Mouse (Mus musculus): Measurements from ENCODE around the gene Gm34653. TPM values are rescaled to one million over a fixed set of nuclear protein-coding genes. Genes with fewer than 3 reads are reported as not detected.

Gene Gm34653
- total and polyA plus RNA-seq, 3 experiments: not detected

DNA sequence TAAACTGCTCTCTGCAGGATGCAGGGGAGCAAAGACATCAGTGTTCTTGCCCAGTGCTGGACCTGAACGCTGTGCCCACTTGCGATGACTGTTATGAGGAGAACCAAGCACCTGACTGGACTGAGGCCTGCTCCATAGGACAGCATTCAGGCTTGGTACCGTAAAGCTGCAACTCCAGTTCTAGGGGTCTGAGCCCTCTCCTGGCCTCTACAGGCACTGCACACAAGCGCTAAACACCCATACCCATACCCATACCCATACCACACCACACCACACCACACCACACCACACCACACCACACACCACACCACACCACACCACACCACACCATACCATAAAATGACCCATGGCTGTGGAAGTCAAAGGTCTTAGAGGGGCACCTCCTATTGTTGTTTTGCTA, 22.5 kb downstream of the Gm34653 start:
- H3K4me1 ChIP-seq (ENCODE audit: control insufficient read depth in 1 of 2, insufficient read depth in 2 of 2): no peaks in the 10 kb centered on the region
- no peak overlapping the region for H3K9ac ChIP-seq (ENCODE audit: insufficient read depth, low read depth)
- dilution Hi-C loops (cut with MboI; ENCODE audit: extremely low pct_ligation_motif_present, extremely low pct_unique_long_range_greater_than_20kb, low sequenced_read_pairs): no loop called here
- H3K27me3 ChIP-seq (replicated peaks): no peaks in the 10 kb centered on the region
- no peaks in the 10 kb centered on the region for H3K9me3 ChIP-seq (replicated peaks; ENCODE audit: low read length)
- H3K27ac ChIP-seq (ENCODE audit: insufficient read depth, low read depth): no peak overlapping the region
- no peak overlapping the region for H3K4me3 ChIP-seq (replicated peaks in 1 of 3; ENCODE audit: low read depth in 2 of 3, low read length in 2 of 3, poor library complexity in 1 of 3)
- in situ Hi-C loops (cut with MboI; ENCODE audit: low pct_ligation_motif_present, low pct_unique_long_range_greater_than_20kb, low sequenced_read_pairs): no loop called here
- no peaks in the 10 kb centered on the region for H3K79me2 ChIP-seq (replicated peaks; ENCODE audit: control insufficient read depth, extremely low read depth, insufficient read depth, poor library complexity, severe bottlenecking)
- H3K36me3 ChIP-seq (replicated peaks in 1 of 2; ENCODE audit: control insufficient read depth in 1 of 2, insufficient read depth in 1 of 2, low read length in 1 of 2): peaks cover 85 to 96% of the 10 kb centered on the region in 2 experiments
- no peak for TF ChIP-seq BHLHE40 (IDR thresholded peaks at IDR 0.05; ENCODE audit: low read depth, low read length)
- TF ChIP-seq USF2 (conservative IDR thresholded peaks at IDR 0.05; ENCODE audit: low read depth, low read length): no peak
- TF ChIP-seq RAD21 (IDR thresholded peaks at IDR 0.05; ENCODE audit: low read depth, low read length): peak; percentile 6
- peak; percentile 38 for TF ChIP-seq SMC3 (IDR thresholded peaks at IDR 0.05; ENCODE audit: low read depth, low read length)
- TF ChIP-seq CTCF (conservative IDR thresholded peaks at IDR 0.05 in 1 of 2, IDR thresholded peaks at IDR 0.05 in 1 of 2; ENCODE audit: low read depth in 2 of 2, low read length in 2 of 2): peak in 1 of 2 experiments; percentile 36; a peak in 2 of 4 replicates
- DNase-seq (ENCODE audit: extremely low read depth): no peak
- H3K4me2 ChIP-seq (ENCODE audit: insufficient read depth, low read depth, poor library complexity, severe bottlenecking): no peak overlapping the region

DNA sequence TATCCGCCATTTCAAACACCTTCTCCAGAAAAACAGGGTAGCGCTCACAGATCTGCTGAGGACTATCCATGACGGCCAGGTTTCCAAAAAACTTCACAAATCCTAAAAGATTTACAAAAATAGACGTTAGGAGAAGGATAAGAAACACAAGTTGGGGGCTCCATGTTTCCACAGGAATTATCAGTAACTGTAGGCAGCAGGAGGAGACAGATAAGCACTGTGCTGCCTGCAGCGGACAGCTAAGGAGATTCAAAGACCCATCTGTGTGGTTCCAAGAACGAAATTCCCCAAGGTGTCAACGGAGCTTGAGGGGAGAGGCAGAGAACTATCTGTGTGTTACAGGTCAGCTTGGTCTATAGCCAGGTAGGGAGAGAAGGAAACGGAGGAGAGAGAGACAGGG, 24.9 kb downstream of the Gm34653 start:
- Histone ChIP-seq H3K27ac (ENCODE audit: insufficient read depth, low read depth) (no peak overlapping the region), H3K4me3 (replicated peaks in 1 of 3; ENCODE audit: low read depth in 2 of 3, low read length in 2 of 3, poor library complexity in 1 of 3) (no peak overlapping the region), H3K4me2 (ENCODE audit: insufficient read depth, low read depth, poor library complexity, severe bottlenecking) (no peak overlapping the region), H3K9me3 (replicated peaks; ENCODE audit: low read length) (peaks cover 2% of the 10 kb centered on the region), H3K27me3 (replicated peaks) (no peaks in the 10 kb centered on the region), H3K36me3 (replicated peaks in 1 of 2; ENCODE audit: control insufficient read depth in 1 of 2, insufficient read depth in 1 of 2, low read length in 1 of 2) (peaks cover 83 to 90% of the 10 kb centered on the region in 2 experiments), H3K79me2 (replicated peaks; ENCODE audit: control insufficient read depth, extremely low read depth, insufficient read depth, poor library complexity, severe bottlenecking) (no peaks in the 10 kb centered on the region), H3K9ac (ENCODE audit: insufficient read depth, low read depth) (no peak overlapping the region), H3K4me1 (ENCODE audit: control insufficient read depth in 1 of 2, insufficient read depth in 2 of 2) (no peaks in the 10 kb centered on the region)
- dilution Hi-C loops (cut with MboI; ENCODE audit: extremely low pct_ligation_motif_present, extremely low pct_unique_long_range_greater_than_20kb, low sequenced_read_pairs) (no loop called here), in situ Hi-C loops (cut with MboI; ENCODE audit: low pct_ligation_motif_present, low pct_unique_long_range_greater_than_20kb, low sequenced_read_pairs) (no loop called here)
- TF ChIP-seq CHD2 (IDR thresholded peaks at IDR 0.05; ENCODE audit: low read length) (no peak), IRF4 (IDR thresholded peaks at IDR 0.05; ENCODE audit: low read depth, low read length) (no peak), MYC (IDR thresholded peaks at IDR 0.05; ENCODE audit: low read depth, low read length) (no peak), JUND (conservative IDR thresholded peaks at IDR 0.05; ENCODE audit: low read depth, low read length) (no peak)
- no peak for DNase-seq (ENCODE audit: extremely low read depth)

DNA sequence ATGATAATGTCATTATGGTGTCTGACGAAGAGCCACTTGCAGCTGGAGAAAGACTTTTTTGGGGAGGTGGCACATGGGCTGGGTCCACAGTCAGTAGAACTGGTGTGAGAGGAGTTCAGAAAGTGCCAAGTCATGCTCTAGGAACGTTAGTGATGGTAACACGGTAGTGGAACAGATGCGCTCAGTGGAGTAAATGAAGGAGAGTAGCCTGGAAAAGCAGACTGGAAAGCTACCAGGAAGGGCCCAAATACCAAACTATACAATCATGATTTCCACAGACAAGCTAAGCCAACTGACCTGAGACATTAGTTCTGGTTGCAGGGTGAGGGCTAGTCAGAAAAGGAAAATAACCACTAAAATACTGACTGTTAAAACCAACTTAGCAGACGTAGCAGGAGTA, 36.9 kb downstream of the Gm34653 start:
- peak overlapping the region; percentile 11; the same call in 1 of the 2 replicates for H3K27ac ChIP-seq (ENCODE audit: insufficient read depth, low read depth)
- TF ChIP-seq MAZ (IDR thresholded peaks at IDR 0.05; ENCODE audit: low read depth, low read length): no peak
- TF ChIP-seq MEF2A (IDR thresholded peaks at IDR 0.05; ENCODE audit: borderline replicate concordance, low read depth, low read length): no peak
- TF ChIP-seq JUND (conservative IDR thresholded peaks at IDR 0.05; ENCODE audit: low read depth, low read length): no peak
- TF ChIP-seq ZKSCAN1 (IDR thresholded peaks at IDR 0.05; ENCODE audit: borderline replicate concordance, low read depth, low read length): no peak
- 0 out of 2 replicates have a peak, but pooled peaks have one; percentile 9 for TF ChIP-seq CHD1 (IDR thresholded peaks at IDR 0.05; ENCODE audit: low read depth, low read length)
- no peak for TF ChIP-seq KAT2A (IDR thresholded peaks at IDR 0.05; ENCODE audit: insufficient replicate concordance, low read length)
- TF ChIP-seq IRF4 (IDR thresholded peaks at IDR 0.05; ENCODE audit: low read depth, low read length): no peak
- TF ChIP-seq TBP (conservative IDR thresholded peaks at IDR 0.05; ENCODE audit: low read depth, low read length): no peak
- no peak for TF ChIP-seq UBTF (IDR thresholded peaks at IDR 0.05; ENCODE audit: low read depth, low read length)
- TF ChIP-seq MXI1 (IDR thresholded peaks at IDR 0.05; ENCODE audit: low read depth, low read length): peak; percentile 25; the same call in 1 of the 2 replicates
- no peak for TF ChIP-seq JUN (IDR thresholded peaks at IDR 0.05; ENCODE audit: insufficient read depth, low read depth, low read length)
- peak; percentile 62; the same call in 1 of the 2 replicates for TF ChIP-seq MAFK (IDR thresholded peaks at IDR 0.05; ENCODE audit: insufficient replicate concordance, low read length)
- dilution Hi-C loops (cut with MboI; ENCODE audit: extremely low pct_ligation_motif_present, extremely low pct_unique_long_range_greater_than_20kb, low sequenced_read_pairs): no loop called here
- no peaks in the 10 kb centered on the region for H3K9me3 ChIP-seq (replicated peaks; ENCODE audit: low read length)
- in situ Hi-C loops (cut with MboI; ENCODE audit: low pct_ligation_motif_present, low pct_unique_long_range_greater_than_20kb, low sequenced_read_pairs): no loop called here
- peak overlapping the region; percentile 60 to 99 (median 93) for H3K4me3 ChIP-seq (replicated peaks in 1 of 3; ENCODE audit: low read depth in 2 of 3, low read length in 2 of 3, poor library complexity in 1 of 3)
- peak overlapping the region; percentile 95 for H3K9ac ChIP-seq (ENCODE audit: insufficient read depth, low read depth)
- no peaks in the 10 kb centered on the region for H3K27me3 ChIP-seq (replicated peaks)
- peaks cover 4 to 34% of the 10 kb centered on the region in 2 experiments for H3K4me1 ChIP-seq (ENCODE audit: control insufficient read depth in 1 of 2, insufficient read depth in 2 of 2)
- H3K36me3 ChIP-seq (replicated peaks in 1 of 2; ENCODE audit: control insufficient read depth in 1 of 2, insufficient read depth in 1 of 2, low read length in 1 of 2): peaks cover 24 to 40% of the 10 kb centered on the region in 2 experiments
- peaks cover 38% of the 10 kb centered on the region for H3K79me2 ChIP-seq (replicated peaks; ENCODE audit: control insufficient read depth, extremely low read depth, insufficient read depth, poor library complexity, severe bottlenecking)
- H3K4me2 ChIP-seq (ENCODE audit: insufficient read depth, low read depth, poor library complexity, severe bottlenecking): peak overlapping the region; percentile 94
- DNase-seq (ENCODE audit: extremely low read depth): peak; percentile 46
